Mouse (Mus musculus) adrenal gland, adult (tissue): Measurements from ENCODE around the gene Agtpbp1.

Experiments used
- DNase-seq, 2 experiments: peaks; one replicate each; pipeline ENCODE4 v3.0.0; 2022 to 2023; ENCODE audit warnings: low spot score in 1 of 2; ENCODE audit not compliant: inconsistent age in 2 of 2

Gene Agtpbp1

GRCm38 (mm10) chr13:59439683-59440082 is 145.3 kb downstream of the Agtpbp1 start:
- DNase-seq = no peak

DNA sequence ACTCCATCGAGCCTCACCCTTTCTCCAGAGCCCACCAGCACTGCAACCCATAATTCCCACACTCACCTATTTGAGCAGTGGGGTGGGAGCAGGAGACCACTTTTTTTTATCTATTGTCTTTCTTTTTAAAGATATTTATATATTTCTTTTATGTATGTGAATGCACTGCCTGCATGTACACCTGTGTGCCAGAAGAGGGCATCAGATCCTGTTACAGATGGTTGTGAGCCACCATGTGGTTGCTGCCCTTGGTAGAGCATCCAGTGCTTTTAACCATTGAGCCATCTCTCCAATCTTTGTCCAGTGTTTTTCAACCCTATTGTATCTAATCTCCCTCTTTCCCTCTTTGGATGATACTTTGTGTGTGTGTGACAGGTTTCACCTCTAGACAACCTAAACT is 150.5 kb downstream of the Agtpbp1 start:
- no peak for DNase-seq

GRCm38 (mm10) chr13:59431124-59431864 is 153.7 kb downstream of the Agtpbp1 start:
- DNase-seq = peak; percentile 17 to 49

DNA sequence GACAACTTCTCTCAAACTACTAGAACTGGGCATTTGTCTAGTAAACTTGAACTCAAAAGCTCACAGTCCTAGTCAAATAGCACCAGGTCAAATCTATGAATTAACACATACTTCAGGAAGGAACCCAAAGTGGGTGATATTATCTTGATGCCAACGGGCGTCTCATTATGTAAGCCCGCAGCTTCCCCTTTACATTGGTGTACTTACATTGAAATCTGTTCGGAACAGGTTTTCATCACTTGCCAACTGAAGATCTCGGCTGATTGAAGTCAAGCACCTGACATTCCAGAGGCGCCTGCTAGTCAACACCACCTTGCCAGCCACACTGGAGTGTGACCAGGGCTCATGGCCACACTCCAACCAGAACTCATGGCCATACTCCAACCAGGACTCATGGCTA is 155.7 kb downstream of the Agtpbp1 start:
- DNase-seq = no peak

DNA sequence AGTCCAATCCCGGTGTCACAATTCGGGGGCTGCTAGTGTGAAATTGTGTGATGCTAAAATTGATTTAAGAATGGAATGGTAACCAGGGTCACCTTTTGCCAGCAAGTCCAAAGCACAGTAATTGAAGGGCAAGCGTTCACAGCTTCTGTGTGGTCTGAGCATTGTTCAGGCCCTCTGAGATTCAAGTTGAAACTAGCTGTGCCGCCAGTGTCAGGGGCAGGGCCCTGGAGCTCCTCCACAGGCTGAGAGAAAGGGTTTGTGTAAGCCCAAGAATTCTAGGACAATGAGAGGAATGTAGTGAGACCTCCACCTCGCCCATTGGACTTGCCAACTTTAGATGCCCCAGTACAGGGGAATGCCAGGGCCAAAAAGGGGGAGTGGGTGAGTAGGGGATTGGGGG is 161.2 kb downstream of the Agtpbp1 start:
- no peak for DNase-seq

- no peak for DNase-seq
Observed at GRCm38 (mm10) chr13:59416530-59417230, 168.3 kb downstream of the Agtpbp1 start.

DNA sequence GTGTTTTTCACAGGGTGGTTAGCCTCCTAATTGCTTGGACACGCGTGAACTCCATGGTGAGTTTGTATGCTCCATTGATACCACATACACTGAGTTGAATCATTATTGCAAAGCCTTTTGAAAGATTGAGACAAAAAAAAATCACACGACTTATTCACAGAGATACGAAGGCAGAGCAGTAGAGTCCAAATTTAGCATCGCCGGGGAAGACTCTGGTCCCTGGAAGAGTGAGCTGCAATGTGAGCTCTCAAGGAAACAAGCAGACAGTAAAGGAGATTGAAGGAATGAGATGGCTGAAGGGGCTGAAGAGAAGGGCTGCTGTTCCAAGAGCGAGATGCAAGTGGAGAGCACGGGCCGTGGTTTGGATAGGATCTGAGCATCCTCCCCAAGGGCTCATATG is 171.1 kb downstream of the Agtpbp1 start:
- DNase-seq = no peak

DNA sequence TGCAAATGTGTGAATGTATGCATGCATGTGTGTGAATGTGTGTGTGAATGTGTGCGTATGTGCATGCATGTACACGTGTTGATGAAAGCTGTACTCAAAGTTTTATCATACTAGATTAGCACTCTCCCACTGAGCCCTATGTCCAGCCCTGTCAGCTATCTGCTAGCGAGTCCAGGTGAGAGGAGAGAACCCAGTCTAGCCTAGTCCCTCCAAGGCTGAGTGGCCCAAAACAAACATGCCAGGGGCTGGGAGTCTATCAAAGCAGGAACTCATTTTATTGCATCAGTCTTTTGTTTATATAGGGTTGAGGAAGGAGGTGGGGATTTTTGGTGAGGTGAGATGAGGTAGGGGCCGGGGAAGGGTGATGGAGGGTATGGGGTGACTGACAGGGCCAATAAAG is 172.4 kb downstream of the Agtpbp1 start:
- DNase-seq = no peak

DNA sequence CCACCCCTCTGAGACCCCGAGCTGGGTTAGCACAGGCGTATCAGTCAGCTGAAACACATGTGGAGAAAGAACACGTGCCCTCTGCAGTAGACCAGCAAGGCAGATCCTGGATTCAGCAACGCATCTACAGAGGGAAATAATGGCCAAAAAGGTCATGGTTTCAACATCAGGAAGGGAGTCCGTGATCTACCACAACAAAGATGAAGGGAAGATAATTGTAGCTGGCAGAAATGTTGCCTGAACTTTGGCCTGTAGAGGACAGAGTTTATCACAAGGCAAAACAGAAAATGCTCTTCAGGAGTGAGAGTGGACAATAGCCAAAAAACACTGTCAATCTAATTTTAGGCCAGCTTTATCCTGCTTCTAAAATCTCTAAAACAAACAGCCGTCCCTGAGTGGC is 177.8 kb downstream of the Agtpbp1 start:
- no peak for DNase-seq

DNA sequence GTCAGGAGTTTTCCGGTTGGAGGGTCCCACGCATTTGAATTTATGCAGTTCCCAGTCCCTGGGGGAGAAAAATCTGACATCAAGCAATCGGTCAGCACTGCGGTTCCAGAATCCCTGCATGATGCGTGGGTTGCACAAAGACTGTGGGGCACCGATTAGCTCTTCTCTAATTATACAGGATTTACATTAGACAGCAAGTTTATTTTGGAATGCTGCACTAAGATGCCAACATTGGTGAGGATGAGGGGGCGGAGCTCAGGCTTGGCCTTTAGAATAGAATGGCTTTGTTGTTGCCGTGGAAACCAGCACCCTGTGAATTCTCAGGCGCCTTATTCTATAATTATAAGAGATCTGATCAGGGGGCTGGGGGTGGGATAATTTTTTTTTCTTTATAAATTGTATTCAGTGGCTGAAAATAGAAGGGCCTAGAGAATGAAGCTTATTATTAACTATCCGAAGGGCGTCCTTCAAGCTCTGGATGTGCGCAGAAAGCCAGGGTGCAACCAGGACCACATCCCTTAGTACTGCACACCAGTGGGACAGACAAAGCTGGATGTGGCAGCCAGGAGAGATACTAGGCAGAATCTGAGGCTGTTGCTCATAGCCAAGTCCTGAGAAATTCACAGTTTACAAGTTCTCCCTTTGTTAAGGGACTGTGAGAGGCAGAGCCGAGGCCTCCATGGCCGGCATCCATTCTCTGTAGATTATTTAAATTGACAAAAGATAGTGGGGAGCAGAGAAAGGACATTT is 182.8 kb downstream of the Agtpbp1 start:
- no peak for DNase-seq

DNA sequence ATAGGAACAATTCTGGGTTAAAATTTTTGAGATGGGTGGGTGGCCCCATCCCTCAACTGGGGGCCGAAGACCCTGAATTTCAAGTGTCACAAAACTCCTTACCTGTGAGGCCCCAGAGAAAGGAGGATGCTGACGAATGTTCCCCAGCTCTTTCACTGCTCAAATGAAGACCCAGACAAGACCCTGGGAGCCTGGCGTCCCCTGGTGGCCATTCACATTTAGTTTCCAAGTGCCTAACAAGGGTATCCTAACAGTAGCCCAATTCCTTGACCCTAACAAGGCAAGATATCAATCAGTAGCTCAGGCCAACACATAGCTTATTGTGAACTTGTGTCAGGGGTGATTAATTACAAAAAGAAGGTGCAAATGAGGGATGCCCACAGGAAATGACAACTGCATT is 187.5 kb downstream of the Agtpbp1 start:
- DNase-seq = peak; percentile 7 to 57
